Comparison of ENCODE assay signal across 16 mouse cellular contexts in genomic region chr1:144177166-144177565, GRCm38 (mm10). TPM values are rescaled to one million over a fixed set of nuclear protein-coding genes. Genes with fewer than 3 reads are reported as not detected.
DNase-seq lines count a peak whose midpoint lies in the region; ATAC-seq and TF ChIP-seq lines count a peak whose summit lies in the region.
"Had no signal": no experiment of that assay in that cellular context is flagged by ENCODE, and none has a peak within 500 bp of the region (broad histone marks: within the 10 kb centered on the region; RNA-seq: fewer than 3 reads in every experiment).

Gene Rgs13 (minus strand): TSS chr1:144177372.

- H3K36me3 ChIP-seq in forebrain, postnatal 0 days (ENCODE audit: insufficient read depth), result no peaks in the 10 kb centered on the region
- H3K36me3 ChIP-seq in midbrain, embryonic 10.5 days, result no peaks in the 10 kb centered on the region
- H3K36me3 ChIP-seq in limb, embryonic 10.5 days, result no peaks in the 10 kb centered on the region
- H3K36me3 ChIP-seq: heart, embryonic 13.5 days; liver, embryonic 12.5 days had no signal

- H3K4me1 ChIP-seq in forebrain, postnatal 0 days (ENCODE audit: insufficient read depth), result peaks cover 6% of the 10 kb centered on the region; the same call in 1 of the 2 replicates
- peaks cover 24% of the 10 kb centered on the region for H3K4me1 ChIP-seq in midbrain, embryonic 10.5 days
- H3K4me1 ChIP-seq in limb, embryonic 10.5 days, result no peaks in the 10 kb centered on the region
- H3K4me1 ChIP-seq: heart, embryonic 13.5 days; liver, embryonic 12.5 days had no signal

- DNase-seq in right cerebral cortex, adult 18-20 months, result peak; percentile 22
- DNase-seq in right cerebral cortex, postnatal 14 days, result no peak
- DNase-seq in forebrain, postnatal 0 days, result peak; percentile 42
- no peak for DNase-seq in midbrain, embryonic 10.5 days (ENCODE audit: low spot score)
- no peak for DNase-seq in limb, embryonic 10.5 days (ENCODE audit: low spot score)
- DNase-seq in heart, postnatal 4 days, result no peak
- DNase-seq in thymus, postnatal 10 days (ENCODE audit: low spot score in 2 of 2), result no peak
- DNase-seq: adrenal gland, adult 2 months; gastrocnemius, postnatal 14 days; kidney, postnatal 14 days; right cerebral cortex, postnatal 4 days had no signal

- ATAC-seq in forebrain, postnatal 0 days, result peak; percentile 36
- ATAC-seq: liver, embryonic 12.5 days; lung, postnatal 0 days had no signal

- no peaks in the 10 kb centered on the region for H3K9me3 ChIP-seq in forebrain, postnatal 0 days (ENCODE audit: low read length)
- H3K9me3 ChIP-seq in midbrain, embryonic 10.5 days (replicated peaks), result no peaks in the 10 kb centered on the region
- no peaks in the 10 kb centered on the region for H3K9me3 ChIP-seq in limb, embryonic 10.5 days (replicated peaks)
- H3K9me3 ChIP-seq: heart, embryonic 13.5 days; liver, embryonic 12.5 days had no signal

- TF ChIP-seq CTCF in forebrain, postnatal 0 days (IDR thresholded peaks at IDR 0.05; ENCODE audit: low read depth), result no peak

- 13% methylated on average over 5 of the region's 5 CpGs for WGBS in forebrain, postnatal 0 days
- WGBS in midbrain, embryonic 10.5 days, result 58% methylated on average over 5 of the region's 5 CpGs
- 91% methylated on average over 5 of the region's 5 CpGs for WGBS in limb, embryonic 10.5 days

- no peak within 1 kb of the TSS for H3K4me3 ChIP-seq in forebrain, postnatal 0 days (ENCODE audit: low read depth, low read length)
- no peak within 1 kb of the TSS for H3K4me3 ChIP-seq in midbrain, embryonic 10.5 days
- H3K4me3 ChIP-seq in limb, embryonic 10.5 days, result no peak within 1 kb of the TSS
- H3K4me3 ChIP-seq: heart, embryonic 13.5 days; liver, embryonic 12.5 days had no signal

- H3K27me3 ChIP-seq in forebrain, postnatal 0 days (ENCODE audit: insufficient read depth, low read length), result no peaks in the 10 kb centered on the region
- 0 out of 2 replicates have a peak, but pooled peaks cover 9% of the 10 kb centered on the region for H3K27me3 ChIP-seq in midbrain, embryonic 10.5 days (ENCODE audit: low read depth, poor library complexity, severe bottlenecking)
- no peaks in the 10 kb centered on the region for H3K27me3 ChIP-seq in limb, embryonic 10.5 days (ENCODE audit: low read depth, poor library complexity, severe bottlenecking)
- H3K27me3 ChIP-seq: heart, embryonic 13.5 days; liver, embryonic 12.5 days had no signal

- no peak within 1 kb of the TSS for H3K9ac ChIP-seq in forebrain, postnatal 0 days
- H3K9ac ChIP-seq: heart, embryonic 13.5 days; liver, embryonic 12.5 days had no signal

- H3K27ac ChIP-seq in forebrain, postnatal 0 days (ENCODE audit: low read depth, low read length), result no peak within 1 kb of the TSS
- peak within 1 kb of the TSS; percentile 46 for H3K27ac ChIP-seq in midbrain, embryonic 10.5 days (replicated peaks)
- no peak within 1 kb of the TSS for H3K27ac ChIP-seq in limb, embryonic 10.5 days
- H3K27ac ChIP-seq: heart, embryonic 13.5 days; liver, embryonic 12.5 days had no signal

- H3K4me2 ChIP-seq in forebrain, postnatal 0 days (ENCODE audit: low read depth), result peak within 1 kb of the TSS; percentile 27
- H3K4me2 ChIP-seq: heart, embryonic 13.5 days; liver, embryonic 12.5 days had no signal

RNA-seq across cellular contexts. Expression of gene Rgs13, which starts in this region (rescaled TPM):
- total RNA-seq in forebrain, postnatal 0 days (2014; rRNA removed), result 0.62 and 1.5 TPM in 2 replicates
- 0.98 and 1.3 TPM in 2 replicates for polyA plus RNA-seq in forebrain, postnatal 0 days (2015; fragmentation: Nextera tagmentation; extraction: Ambion mirVana)
- 1.5 and 2.5 TPM in 2 replicates for polyA plus RNA-seq in midbrain, embryonic 10.5 days (2016; fragmentation: Nextera tagmentation; extraction: Ambion mirVana)
- not detected in 2 replicates for polyA plus RNA-seq in limb, embryonic 10.5 days (2016; fragmentation: Nextera tagmentation; extraction: Ambion mirVana)
- total RNA-seq in heart, postnatal 4 days (2021), result not detected
- total RNA-seq: adrenal gland, adult 2 months; common myeloid progenitor, adult 5-6 weeks had no signal
- polyA plus RNA-seq: adrenal gland, adult 2 months; heart, embryonic 13.5 days; intestine, embryonic 14.5 days; liver, embryonic 12.5 days; lung, postnatal 0 days had no signal

Comparison
In these comparisons a context has a peak if more than half of its experiments do, and no peak if none do; other contexts are left out.
1. DNase-seq: peak in right cerebral cortex, adult 18-20 months (single experiment) and forebrain, postnatal 0 days (single experiment); none in right cerebral cortex, postnatal 14 days (single experiment), midbrain, embryonic 10.5 days (single experiment), limb, embryonic 10.5 days (single experiment), heart, postnatal 4 days (single experiment) and thymus, postnatal 10 days (0 of 2).